Mouse (Mus musculus) embryonic fibroblast, embryonic 13.5 days (primary cell): ENCODE results near the gene Sycp1.

Experiments
- CTCF ChIP-seq: IDR thresholded peaks from 2 replicates; pipeline ENCODE4 v1.5.1; 2011; ENCODE audit warnings: mild to moderate bottlenecking, control low read depth, low read length, moderate library complexity, borderline replicate concordance; ENCODE audit not compliant: insufficient read depth
- POLR2A ChIP-seq: IDR thresholded peaks from 2 replicates; pipeline ENCODE4 v1.6.1; 2011; ENCODE audit warnings: low read depth, mild to moderate bottlenecking, control low read depth, low read length, moderate library complexity

DNA sequence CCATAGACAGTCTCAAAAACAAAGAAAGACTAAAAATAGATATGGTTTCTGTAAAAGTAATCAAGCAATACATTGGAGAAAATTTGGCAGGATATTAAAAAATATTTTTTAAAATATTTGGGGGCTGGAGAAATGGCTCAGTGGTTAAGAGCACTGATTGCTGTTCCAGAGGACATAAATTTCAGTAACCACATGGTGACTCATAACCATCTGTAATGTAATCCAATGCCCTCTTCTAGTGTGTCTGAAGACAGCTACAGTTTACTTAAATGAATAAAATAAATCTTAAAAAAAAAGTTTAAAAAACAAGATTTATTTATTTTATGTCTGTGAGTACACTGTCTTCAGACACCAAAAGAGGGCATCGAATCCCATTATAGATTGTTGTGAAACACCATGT, 36.8 kb downstream of the Sycp1 start:
- TF ChIP-seq CTCF (no peak), POLR2A (no peak)
